Mouse (Mus musculus): ENCODE data around the gene Mrgprx2.
"Not testable (repeated sequence)": the region's sequence is repeated elsewhere in the genome, so short reads cannot be mapped to it uniquely, and the experiment has no call there.

Gene Mrgprx2

GRCm38 (mm10) chr7:48499221-48499620, at the start of gene Mrgprx2:
Mrgprx2 (minus strand) TSS chr7:48499321.
- DNase-seq (ENCODE audit: low read depth, low spot score), result no peak

- no peak for DNase-seq (ENCODE audit: low read depth, low spot score)
Observed at GRCm38 (mm10) chr7:48456242-48456641, 42.9 kb downstream of the Mrgprx2 start, which contains the start of gene Mrgprb1. Mrgprb1 (minus strand) TSS chr7:48456342.

- DNase-seq (ENCODE audit: low read depth, low spot score), result no peak
Observed at GRCm38 (mm10) chr7:48436581-48436980, 62.5 kb downstream of the Mrgprx2 start.

GRCm38 (mm10) chr7:48435936-48436335, 63.2 kb downstream of the Mrgprx2 start:
- not testable (repeated sequence) for DNase-seq (ENCODE audit: low read depth, low spot score)

Data from CD4-positive helper T cell, adult 2 months (primary cell).